Mouse (Mus musculus): ENCODE measurements around the gene Ocel1. TPM values are rescaled to one million over a fixed set of nuclear protein-coding genes. Genes with fewer than 3 reads are reported as not detected.

Ocel1 gene
- polyA plus RNA-seq (2012; rRNA removed), result 15.4 and 16.1 TPM in 2 replicates

GRCm38 (mm10) chr8:71371236-71371848, at the start of gene Ocel1:
TSS of gene Ocel1 (plus strand) at chr8:71371298.

GRCm38 (mm10) chr8:71366771-71367528, 4.1 kb upstream of the Ocel1 start, which contains the start of gene Use1:
TSS of gene Use1 (plus strand) at chr8:71366848.

GRCm38 (mm10) chr8:71381421-71381970, 10.4 kb downstream of the Ocel1 start, which contains the start of gene Nr2f6:
TSS of gene Nr2f6 (minus strand) at chr8:71381960.

GRCm38 (mm10) chr8:71395629-71396028, 24.5 kb downstream of the Ocel1 start, which contains the start of gene Ushbp1:
TSS of gene Ushbp1 (minus strand) at chr8:71395802.

GRCm38 (mm10) chr8:71396639-71397305, 25.7 kb downstream of the Ocel1 start, which contains the start of gene Babam1:
TSS of gene Babam1 (plus strand) at chr8:71396861.

GRCm38 (mm10) chr8:71405401-71406098, 34.5 kb downstream of the Ocel1 start, which contains the start of gene Ankle1:
TSS of gene Ankle1 (plus strand) at chr8:71406010.

Other genes with a start within 250 kb of the Ocel1 start
- gene Myo9b, start 98.6 kb upstream of the Ocel1 start, polyA plus RNA-seq (2012; rRNA removed), result 33.5 and 33.6 TPM in 2 replicates
- gene Haus8, start 98.4 kb upstream of the Ocel1 start, polyA plus RNA-seq (2012; rRNA removed), result 10.0 and 12.7 TPM in 2 replicates
- 174 and 185 TPM in 2 replicates for gene Use1, start 4.5 kb upstream of the Ocel1 start, polyA plus RNA-seq (2012; rRNA removed)
- 375 and 551 TPM in 2 replicates for gene Nr2f6, start 10.7 kb downstream of the Ocel1 start, polyA plus RNA-seq (2012; rRNA removed)
- gene Ushbp1, start 24.5 kb downstream of the Ocel1 start, polyA plus RNA-seq (2012; rRNA removed), result 40.4 and 44.7 TPM in 2 replicates
- gene Babam1, start 25.6 kb downstream of the Ocel1 start, polyA plus RNA-seq (2012; rRNA removed), result 142 and 165 TPM in 2 replicates
- gene Ankle1, start 34.7 kb downstream of the Ocel1 start, polyA plus RNA-seq (2012; rRNA removed), result 18.1 and 24.0 TPM in 2 replicates
- gene Abhd8, start 92.4 kb downstream of the Ocel1 start, polyA plus RNA-seq (2012; rRNA removed), result 123 and 134 TPM in 2 replicates
- gene Mrpl34, start 93.7 kb downstream of the Ocel1 start, polyA plus RNA-seq (2012; rRNA removed), result 126 and 156 TPM in 2 replicates
- 106 and 116 TPM in 2 replicates for gene Dda1, start 97.9 kb downstream of the Ocel1 start, polyA plus RNA-seq (2012; rRNA removed)
- 51.3 and 72.4 TPM in 2 replicates for gene Ano8, start 114.7 kb downstream of the Ocel1 start, polyA plus RNA-seq (2012; rRNA removed)
- gene Gtpbp3, start 116.8 kb downstream of the Ocel1 start, polyA plus RNA-seq (2012; rRNA removed), result 62.6 and 70.6 TPM in 2 replicates
- 127 and 165 TPM in 2 replicates for gene Plvap, start 140.5 kb downstream of the Ocel1 start, polyA plus RNA-seq (2012; rRNA removed)
- gene Ccdc194, start 154.4 kb downstream of the Ocel1 start, polyA plus RNA-seq (2012; rRNA removed), result 0.21 and 0.85 TPM in 2 replicates
- 1,406 and 1,805 TPM in 2 replicates for gene Bst2, start 166.2 kb downstream of the Ocel1 start, polyA plus RNA-seq (2012; rRNA removed)
- 244 and 264 TPM in 2 replicates for gene Mvb12a, start 171.6 kb downstream of the Ocel1 start, polyA plus RNA-seq (2012; rRNA removed)
- gene Tmem221, start 187.6 kb downstream of the Ocel1 start, polyA plus RNA-seq (2012; rRNA removed), result 22.7 and 37.6 TPM in 2 replicates
- gene Nxnl1, start 195.3 kb downstream of the Ocel1 start, polyA plus RNA-seq (2012; rRNA removed), result 0.10 and 0.16 TPM in 2 replicates
- gene Slc27a1, start 197.6 kb downstream of the Ocel1 start, polyA plus RNA-seq (2012; rRNA removed), result 457 and 488 TPM in 2 replicates
- gene Pgls, start 220.9 kb downstream of the Ocel1 start, polyA plus RNA-seq (2012; rRNA removed), result 330 and 475 TPM in 2 replicates
- 9.1 and 11.0 TPM in 2 replicates for gene Fam129c, start 226.3 kb downstream of the Ocel1 start, polyA plus RNA-seq (2012; rRNA removed)
- gene Colgalt1, start 239.7 kb downstream of the Ocel1 start, polyA plus RNA-seq (2012; rRNA removed), result 345 and 390 TPM in 2 replicates

Measured in ovary, adult 2 months (tissue).